Mouse (Mus musculus) A20 (cell line): ENCODE measurements around the gene Kcnb1.
"Not testable (repeated sequence)": the region's sequence is repeated elsewhere in the genome, so short reads cannot be mapped to it uniquely, and the experiment has no call there.

Experiments used
- DNase-seq: peaks from one replicate; pipeline ENCODE4 v3.0.0-alpha.2; 2011; ENCODE audit warnings: low read depth, low spot score

Gene Kcnb1

GRCm38 (mm10) chr2:167205918-167206629 is 16.1 kb upstream of the Kcnb1 start:
- no peak for DNase-seq

GRCm38 (mm10) chr2:167204686-167205085 is 14.7 kb upstream of the Kcnb1 start:
- DNase-seq = not testable (repeated sequence)

GRCm38 (mm10) chr2:167203505-167204166 is 13.7 kb upstream of the Kcnb1 start:
- peak; percentile 49 for DNase-seq

- DNase-seq = no peak
Measured at GRCm38 (mm10) chr2:167201463-167202291, 11.7 kb upstream of the Kcnb1 start.

- DNase-seq = no peak
Measured at GRCm38 (mm10) chr2:167198660-167199427, 8.9 kb upstream of the Kcnb1 start.

- DNase-seq = no peak
Measured at GRCm38 (mm10) chr2:167193361-167193760, 3.4 kb upstream of the Kcnb1 start.

- DNase-seq = peak; percentile 21
Measured at GRCm38 (mm10) chr2:167189291-167190075, 472 bp downstream of the Kcnb1 start.

- peak; percentile 31 for DNase-seq
Measured at GRCm38 (mm10) chr2:167188315-167189207, 1.4 kb downstream of the Kcnb1 start.

- DNase-seq = no peak
Measured at GRCm38 (mm10) chr2:167187119-167187518, 2.8 kb downstream of the Kcnb1 start.

GRCm38 (mm10) chr2:167186544-167186943 is 3.4 kb downstream of the Kcnb1 start:
- no peak for DNase-seq

GRCm38 (mm10) chr2:167186003-167186402 is 4.0 kb downstream of the Kcnb1 start:
- no peak for DNase-seq

- DNase-seq = no peak
Measured at GRCm38 (mm10) chr2:167185432-167185831, 4.5 kb downstream of the Kcnb1 start.

GRCm38 (mm10) chr2:167181662-167182389 is 8.1 kb downstream of the Kcnb1 start:
- DNase-seq = no peak

GRCm38 (mm10) chr2:167181096-167181495 is 8.9 kb downstream of the Kcnb1 start:
- no peak for DNase-seq

- no peak for DNase-seq
Measured at GRCm38 (mm10) chr2:167179301-167179700, 10.7 kb downstream of the Kcnb1 start.

GRCm38 (mm10) chr2:167177231-167177641 is 12.7 kb downstream of the Kcnb1 start:
- DNase-seq = no peak

GRCm38 (mm10) chr2:167175284-167175683 is 14.7 kb downstream of the Kcnb1 start:
- no peak for DNase-seq

- DNase-seq = no peak
Measured at GRCm38 (mm10) chr2:167173051-167173875, 16.7 kb downstream of the Kcnb1 start.
